Mouse (Mus musculus): ENCODE data around the gene Vwa7.
"Not testable (repeated sequence)": the region's sequence is repeated elsewhere in the genome, so short reads cannot be mapped to it uniquely, and the experiment has no call there.

The Vwa7 gene

DNA sequence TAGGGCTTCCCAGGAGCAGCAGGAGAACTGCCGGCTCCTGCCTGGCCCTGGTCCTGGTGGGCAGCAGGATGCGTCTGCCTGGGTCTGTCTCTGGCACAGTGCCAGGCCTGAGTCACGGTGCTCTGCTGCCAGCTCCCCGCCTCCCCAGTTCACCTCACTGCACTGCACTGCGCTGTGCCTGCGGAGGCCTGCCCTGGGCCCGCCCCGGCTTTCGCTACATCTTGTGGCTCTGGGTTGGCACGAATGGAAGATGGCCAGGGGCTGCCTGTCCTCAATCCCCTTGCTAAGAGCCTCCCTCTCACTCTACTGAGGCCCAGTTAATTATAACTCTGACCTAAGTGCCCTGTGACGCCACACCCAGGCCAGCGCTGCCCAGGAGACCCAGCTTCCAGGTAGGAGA, at the start of gene Vwa7:
TSS of gene Vwa7 (plus strand) at position 204 of the 400 bp plus-strand sequence.
- DNase-seq: no peak

DNA sequence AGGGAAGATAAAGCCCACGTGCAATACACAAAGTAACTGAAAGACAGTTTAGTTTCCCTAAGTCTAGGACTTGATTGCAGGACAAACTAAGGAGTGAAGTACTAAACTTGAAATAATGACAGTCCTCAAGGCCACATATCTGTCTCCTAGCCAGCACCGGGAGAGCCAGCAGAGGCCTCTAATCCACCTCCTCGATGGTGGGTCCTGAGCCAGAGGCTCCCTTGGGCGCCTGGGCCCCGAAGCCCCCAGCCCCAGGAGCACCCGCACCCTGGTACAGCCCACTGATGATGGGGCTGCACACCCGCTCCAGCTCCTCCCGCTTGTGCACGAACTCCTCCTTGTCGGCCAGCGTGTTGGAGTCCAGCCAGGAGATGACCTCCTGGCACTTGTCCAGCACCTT, 46.6 kb upstream of the Vwa7 start, which contains the start of gene Gm20481:
TSS of gene Gm20481 (plus strand) at position 91 of the 400 bp plus-strand sequence.
- DNase-seq: not testable (repeated sequence)

DNA sequence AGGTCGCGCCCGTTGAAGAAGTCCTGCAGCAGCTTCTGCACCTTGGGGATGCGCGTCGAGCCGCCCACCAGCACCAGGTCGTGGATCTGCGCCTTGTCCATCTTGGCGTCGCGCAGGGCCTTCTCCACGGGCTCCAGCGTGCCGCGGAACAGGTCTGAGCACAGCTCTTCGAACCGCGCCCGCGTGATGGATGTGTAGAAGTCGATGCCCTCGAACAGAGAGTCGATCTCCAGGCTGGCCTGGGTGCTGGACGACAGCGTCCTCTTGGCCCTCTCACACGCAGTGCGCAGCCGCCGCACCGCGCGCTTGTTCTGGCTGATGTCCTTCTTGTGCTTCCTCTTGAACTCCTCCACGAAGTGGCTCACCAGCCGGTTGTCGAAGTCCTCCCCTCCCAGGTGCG, 45.5 kb upstream of the Vwa7 start:
- not testable (repeated sequence) for DNase-seq

DNA sequence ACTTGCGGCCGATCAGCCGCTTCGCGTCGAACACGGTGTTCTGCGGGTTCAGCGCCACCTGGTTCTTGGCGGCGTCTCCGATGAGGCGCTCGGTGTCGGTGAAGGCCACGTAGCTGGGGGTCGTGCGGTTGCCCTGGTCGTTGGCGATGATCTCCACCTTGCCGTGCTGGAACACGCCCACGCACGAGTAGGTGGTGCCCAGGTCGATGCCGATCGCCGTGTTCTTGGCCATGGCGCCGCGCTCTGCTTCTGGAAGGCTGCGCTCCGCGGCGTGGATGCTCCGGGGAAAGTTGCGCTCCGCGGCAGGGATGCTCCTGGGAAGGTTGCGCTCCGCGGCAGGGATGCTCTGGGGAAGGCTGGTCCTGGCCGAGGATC, 44.7 kb upstream of the Vwa7 start:
- DNase-seq: not testable (repeated sequence)

DNA sequence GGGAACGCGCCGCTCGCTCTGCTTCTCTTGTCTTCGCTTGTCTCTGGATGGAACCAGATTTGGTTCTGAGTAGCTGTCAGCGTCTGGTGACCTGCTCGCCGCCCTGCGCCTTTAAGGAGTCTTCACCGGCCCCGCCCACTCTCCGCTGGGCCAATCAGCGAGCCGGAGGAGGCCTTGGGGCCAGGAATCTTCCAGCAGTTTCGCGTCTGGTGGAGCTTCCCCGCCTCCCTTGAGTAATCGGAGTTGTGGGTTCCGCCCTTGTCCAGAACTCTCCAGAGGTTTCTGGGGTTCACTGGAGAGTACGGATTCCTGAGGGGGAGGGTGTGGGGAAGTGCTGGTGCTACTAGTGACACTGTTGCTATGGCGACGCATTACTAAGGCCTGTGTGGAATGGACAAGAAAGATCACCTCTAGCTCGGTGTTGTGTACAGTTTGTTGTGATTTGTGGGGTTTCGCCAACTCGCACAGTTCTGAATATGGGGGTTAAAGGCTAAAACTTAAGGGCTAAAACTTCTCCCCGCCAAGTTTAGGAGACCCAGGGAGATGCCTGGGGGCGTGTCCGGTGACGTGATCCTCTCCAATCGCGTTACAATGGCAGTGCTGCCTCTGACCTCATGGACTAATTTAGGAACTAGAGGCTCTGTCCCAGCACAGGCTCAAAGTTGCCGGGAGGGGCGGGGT, 44.2 kb upstream of the Vwa7 start, which contains the start of the genes Hspa1a and Hspa1l:
TSS of gene Hspa1a (minus strand) at position 88 of the 681 bp plus-strand sequence.
TSS of gene Hspa1l (plus strand) at position 635 of the 681 bp plus-strand sequence.
- DNase-seq: peak; percentile 80

DNA sequence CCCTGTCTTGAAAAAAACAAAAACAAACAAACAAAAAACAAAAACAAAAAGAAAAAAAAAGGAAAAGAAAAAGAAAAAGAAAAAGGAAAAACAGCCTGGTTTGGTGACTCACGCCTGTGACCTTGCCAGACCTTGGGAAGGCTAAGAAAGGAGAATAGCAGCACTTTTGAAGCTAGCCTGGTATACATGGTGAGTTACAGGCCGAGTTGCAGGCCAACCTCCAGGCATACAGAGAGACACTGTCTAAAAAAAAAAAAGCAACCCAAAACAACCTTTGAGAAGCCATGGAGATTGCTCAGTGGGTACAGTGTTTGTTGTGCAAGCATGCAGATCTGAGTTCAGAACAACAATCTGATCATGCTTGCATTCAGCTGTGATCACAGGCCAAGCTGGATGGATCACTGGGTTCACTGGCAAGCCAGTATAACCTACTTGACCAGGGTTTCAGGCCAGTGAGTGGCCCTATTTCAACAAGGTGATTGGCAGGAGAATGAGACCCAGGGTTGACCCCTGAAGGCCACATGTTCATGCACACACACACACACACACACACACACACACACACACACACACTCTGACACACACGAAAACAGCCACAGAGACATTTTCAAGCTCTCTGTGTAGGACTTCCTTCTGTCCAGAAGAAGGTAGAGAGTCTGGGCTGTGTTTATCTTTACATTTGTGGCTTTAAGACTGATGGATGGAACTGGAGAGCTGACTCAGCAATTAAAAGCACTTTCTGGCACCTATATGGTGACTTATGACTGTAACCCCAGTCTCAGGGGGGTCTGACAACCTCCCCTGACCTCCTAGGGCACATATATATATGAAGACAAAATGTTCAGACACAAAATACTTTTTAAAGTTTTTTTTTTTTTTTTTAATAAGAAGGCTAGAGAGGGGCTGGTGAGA, 40.5 kb upstream of the Vwa7 start:
- no peak for DNase-seq

DNA sequence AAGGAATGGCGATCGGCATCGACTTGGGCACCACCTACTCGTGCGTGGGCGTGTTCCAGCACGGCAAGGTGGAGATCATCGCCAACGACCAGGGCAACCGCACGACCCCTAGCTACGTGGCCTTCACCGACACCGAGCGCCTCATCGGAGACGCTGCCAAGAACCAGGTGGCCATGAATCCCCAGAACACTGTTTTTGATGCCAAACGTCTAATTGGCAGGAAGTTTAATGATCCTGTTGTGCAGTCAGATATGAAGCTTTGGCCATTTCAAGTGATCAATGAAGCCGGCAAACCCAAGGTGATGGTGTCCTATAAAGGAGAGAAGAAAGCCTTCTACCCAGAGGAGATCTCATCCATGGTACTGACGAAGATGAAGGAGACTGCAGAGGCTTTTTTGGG, 39.4 kb upstream of the Vwa7 start:
- DNase-seq: no peak

DNA sequence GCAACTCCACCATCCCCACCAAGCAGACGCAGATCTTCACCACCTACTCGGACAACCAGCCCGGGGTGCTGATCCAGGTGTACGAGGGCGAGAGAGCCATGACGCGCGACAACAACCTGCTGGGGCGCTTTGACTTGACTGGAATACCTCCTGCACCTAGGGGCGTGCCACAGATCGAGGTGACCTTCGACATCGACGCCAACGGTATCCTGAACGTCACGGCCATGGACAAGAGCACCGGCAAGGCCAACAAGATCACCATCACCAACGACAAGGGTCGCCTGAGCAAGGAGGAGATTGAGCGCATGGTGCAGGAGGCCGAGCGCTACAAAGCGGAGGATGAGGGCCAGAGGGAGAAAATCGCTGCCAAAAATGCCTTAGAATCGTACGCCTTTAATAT, 38.1 kb upstream of the Vwa7 start:
- DNase-seq: no peak

DNA sequence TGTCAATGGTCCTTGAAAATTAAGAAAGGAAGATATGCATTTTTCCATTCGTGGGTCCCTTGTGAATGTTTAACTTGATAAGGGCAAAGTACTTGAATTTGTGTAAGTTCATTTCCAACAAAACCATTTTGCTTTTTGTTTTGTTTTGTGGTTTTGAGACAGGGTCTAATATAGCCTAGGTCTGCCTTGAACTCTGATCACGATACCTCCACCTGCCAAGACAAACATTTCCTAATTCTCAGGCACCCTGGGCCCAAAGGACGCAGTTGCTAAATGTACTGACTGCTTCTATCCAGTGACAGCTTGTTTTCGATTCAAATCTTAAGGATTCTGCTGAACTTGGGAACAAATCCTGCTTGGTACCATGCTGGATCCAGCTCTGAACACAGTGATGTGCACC, 36.7 kb upstream of the Vwa7 start:
- DNase-seq: no peak

DNA sequence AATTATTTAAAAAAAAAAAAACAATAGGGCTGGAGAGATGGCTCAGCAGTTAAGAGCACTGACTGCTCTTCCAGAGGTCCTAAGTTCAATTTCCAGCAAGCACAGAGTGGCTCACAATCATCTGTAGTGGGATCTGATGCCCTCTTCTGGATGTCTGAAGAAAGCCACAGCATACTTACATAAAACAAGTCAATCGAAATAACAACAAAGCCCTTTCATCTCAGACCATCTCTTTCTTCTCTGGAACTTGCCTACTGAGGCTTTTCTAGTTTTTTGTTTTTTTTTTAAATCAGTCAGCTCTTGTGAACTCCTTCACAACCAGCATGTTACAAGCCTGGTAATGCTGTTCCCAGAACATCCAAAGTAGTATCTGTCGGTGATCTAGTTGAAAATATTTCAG, 35.7 kb upstream of the Vwa7 start:
- DNase-seq: no peak

DNA sequence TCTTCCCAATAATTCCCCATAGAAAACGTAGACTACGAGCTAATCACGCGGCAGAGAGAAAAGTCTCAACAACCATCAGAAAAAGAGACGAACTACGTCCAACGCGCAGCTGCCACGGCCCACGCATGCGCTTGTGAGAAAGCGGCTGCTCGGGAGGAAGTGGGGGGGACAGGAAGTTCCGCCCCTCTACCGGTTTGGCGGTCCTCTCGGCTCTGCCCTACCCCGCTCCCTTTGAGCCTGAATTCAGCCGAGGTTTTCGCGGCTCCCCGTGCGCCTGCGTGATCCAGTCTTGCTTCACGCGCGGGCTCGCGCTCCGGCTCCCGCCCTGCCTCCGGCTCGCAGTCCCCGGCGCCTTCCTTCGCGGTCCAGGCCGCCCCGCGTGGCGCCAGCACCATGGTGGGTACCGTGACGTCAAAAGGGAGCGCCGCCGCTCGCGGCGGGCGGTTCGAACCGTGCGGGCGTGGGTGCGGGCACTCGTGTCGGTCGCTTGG, 34.6 kb upstream of the Vwa7 start, which contains the start of gene Lsm2:
TSS of gene Lsm2 (plus strand) at position 173 of the 491 bp plus-strand sequence.
- DNase-seq: peak; percentile 96

DNA sequence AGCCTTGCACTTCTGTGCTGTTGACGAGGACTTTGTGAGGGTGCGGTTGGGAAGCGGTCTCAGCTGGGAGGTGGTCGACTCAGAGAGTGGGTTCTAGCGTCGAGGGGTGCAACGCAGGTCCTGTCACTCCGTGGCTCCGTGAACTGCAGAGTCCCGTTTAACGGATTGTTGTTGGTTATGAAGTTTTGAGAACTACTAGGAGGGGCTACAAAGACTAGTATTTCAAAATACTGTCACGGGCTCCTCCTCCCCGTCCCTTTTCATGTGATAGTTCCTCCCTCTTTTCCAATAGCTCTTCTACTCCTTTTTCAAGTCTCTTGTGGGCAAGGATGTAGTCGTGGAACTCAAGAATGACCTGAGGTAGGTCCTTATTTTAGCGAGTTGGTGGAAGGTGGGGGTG, 34.1 kb upstream of the Vwa7 start:
- no peak for DNase-seq

DNA sequence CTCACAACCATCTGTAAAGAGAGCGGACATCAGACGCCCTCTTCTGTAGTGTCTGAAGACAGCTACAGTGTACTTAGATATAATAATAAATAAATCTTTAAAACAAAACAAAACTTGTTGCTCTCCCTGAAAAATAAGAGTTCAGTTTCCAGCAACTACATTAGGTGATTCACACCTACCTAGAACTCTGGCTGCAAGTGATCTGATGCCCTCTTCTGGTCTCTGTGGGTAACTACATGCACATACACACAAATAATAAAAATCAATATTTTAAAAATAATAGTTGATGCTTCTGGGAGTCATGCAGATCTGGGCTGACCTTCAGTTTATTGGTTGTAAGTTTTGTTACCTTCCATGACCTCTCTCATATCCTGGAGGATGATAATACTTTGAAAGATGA, 32.2 kb upstream of the Vwa7 start:
- DNase-seq: no peak

DNA sequence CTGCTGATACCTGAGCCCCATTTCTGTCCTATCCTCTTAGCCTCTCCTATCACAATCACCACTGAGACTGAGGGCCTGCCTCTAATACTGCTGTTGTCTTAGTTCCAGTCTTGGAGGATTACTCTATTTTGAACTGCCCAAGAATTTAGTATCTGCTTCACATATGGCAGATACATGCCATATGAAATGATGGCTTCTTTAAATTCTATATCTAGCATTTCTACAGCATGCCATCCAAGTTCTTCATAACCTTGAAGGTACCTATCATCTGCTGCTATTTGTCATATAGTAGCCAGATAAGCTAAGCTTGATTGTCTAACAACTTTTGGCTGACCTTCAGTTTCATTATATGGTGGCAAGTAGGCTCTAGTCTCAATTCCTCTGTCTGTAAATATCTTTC, 21.6 kb upstream of the Vwa7 start:
- DNase-seq: no peak

DNA sequence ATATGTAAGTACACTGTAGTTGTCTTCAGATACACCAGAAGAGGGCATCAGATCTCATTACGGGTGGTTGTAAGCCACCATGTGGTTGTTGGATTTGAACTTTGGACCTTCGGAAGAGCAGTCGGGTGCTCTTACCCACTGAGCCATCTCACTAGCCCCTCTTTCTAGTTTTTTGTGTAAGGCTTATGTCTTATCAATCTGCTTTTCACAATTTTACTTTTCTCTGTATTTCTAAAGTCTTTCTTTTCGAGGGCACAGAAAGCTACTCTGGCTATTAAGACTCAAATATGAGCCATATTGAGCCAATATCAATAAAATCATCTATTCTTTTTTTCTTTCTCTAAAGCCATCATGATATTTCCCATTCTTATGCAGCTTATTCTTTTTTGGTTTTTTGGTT, 21.2 kb upstream of the Vwa7 start:
- not testable (repeated sequence) for DNase-seq

DNA sequence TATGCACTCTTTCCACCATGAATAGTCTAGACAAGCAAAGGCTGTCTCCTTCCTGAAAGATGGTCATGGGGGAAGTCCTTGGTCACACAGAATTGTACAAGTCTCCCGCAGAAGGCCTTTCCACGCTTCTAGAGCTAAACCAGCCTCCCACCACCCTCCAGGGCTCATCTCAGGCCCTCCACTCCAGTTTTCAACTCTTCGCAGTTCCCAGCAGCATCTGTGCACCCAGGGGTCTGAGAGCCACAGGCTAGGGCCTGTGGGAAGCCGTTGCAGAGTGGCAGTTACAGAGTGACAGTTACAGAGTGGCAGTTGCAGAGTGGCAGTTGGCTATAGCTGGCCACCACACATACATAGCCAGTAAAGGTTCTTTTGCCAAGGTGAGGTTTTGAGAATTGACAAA, 20.5 kb upstream of the Vwa7 start:
- DNase-seq: not testable (repeated sequence)

DNA sequence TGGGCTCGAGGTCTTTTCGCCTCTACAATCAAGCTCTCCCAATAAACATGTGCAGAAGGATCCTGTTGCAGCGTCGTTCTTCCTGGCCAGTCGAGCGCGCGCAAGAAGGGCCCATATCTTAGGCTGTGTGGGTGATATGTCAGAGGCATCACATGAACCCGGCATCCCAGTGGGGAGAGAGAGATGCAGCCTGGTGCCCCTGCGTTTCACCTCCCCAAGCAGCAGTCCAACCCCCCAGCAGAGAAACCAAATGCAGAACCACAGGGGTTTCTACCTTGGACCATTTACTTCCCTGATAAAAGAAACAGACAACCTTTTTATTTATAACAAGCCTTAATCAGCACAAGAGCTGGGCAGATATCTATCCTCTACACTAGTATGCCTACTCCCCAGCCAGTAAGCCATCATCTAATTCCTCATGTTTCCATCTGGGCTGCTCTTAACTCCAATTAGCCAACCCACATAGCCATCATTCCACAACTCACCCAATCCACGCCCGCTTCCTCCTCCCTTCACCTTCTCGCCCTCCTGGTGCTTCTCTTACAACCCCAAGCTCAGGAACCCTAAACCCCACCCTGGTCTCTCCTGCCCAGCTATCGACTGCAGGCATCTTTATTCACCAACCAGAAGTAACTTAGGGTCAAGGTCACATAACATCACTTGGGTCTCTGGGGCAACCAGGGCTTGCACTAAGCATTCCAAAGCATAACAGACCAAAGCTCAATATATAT, 19.8 kb upstream of the Vwa7 start:
- DNase-seq: no peak

DNA sequence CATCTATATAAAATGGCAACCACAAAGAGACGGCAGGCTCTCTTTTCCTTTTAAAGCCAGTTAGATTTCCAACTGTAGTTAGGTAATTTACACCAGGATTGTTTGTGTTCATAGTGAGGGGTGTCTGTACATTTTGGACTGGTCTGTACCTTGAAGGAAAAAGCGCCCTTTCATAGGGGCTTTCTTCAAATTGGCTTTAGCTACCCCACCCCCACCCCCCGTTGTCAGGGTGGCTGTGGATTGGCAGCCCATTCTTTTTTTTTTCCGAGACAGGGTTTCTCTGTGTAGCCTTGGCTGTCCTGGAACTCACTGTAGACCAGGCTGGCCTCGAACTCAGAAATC, 19.3 kb upstream of the Vwa7 start:
- DNase-seq: no peak

DNA sequence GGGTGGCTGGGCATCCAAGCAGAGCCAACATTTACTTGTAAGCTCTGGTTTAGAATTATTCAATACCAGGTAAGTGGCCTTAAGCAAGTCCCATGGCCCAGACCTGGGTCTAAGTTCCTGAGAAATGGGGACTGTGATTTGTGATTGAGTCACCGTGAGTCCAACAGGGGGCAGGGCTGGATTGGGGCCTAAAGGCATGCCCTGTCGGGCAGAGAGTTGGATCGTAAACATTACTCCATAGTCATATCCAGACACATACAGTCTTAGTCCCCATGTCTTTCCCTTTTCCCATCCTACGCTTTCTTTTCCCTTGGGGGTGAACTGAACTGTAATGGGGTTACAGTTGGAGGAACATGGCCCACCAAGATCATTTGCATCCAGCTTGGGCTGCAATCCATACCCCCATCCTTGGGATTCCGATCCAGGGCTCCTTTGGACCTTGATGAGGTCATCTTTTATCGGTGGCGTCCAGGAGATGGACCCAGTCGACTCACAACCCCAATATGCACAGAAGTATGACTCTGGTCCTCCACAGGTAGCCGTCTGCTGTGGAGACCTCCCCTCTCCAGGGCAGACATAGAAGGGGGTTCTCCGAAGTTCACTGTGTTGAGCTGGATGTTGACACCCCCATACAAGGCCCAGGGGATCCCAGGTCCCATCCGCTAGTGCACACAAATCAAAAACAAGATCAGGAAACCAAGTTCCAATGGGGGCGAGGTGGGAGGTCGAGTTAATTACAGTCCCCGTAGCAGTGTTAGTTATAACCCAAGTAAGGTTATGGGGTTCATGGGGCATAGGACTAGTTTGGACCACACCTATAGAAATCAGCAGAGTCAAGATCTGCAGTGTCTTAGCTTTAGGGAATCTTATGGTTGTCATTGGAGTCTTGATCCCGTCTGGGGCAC, 17.6 kb upstream of the Vwa7 start:
- no peak for DNase-seq

DNA sequence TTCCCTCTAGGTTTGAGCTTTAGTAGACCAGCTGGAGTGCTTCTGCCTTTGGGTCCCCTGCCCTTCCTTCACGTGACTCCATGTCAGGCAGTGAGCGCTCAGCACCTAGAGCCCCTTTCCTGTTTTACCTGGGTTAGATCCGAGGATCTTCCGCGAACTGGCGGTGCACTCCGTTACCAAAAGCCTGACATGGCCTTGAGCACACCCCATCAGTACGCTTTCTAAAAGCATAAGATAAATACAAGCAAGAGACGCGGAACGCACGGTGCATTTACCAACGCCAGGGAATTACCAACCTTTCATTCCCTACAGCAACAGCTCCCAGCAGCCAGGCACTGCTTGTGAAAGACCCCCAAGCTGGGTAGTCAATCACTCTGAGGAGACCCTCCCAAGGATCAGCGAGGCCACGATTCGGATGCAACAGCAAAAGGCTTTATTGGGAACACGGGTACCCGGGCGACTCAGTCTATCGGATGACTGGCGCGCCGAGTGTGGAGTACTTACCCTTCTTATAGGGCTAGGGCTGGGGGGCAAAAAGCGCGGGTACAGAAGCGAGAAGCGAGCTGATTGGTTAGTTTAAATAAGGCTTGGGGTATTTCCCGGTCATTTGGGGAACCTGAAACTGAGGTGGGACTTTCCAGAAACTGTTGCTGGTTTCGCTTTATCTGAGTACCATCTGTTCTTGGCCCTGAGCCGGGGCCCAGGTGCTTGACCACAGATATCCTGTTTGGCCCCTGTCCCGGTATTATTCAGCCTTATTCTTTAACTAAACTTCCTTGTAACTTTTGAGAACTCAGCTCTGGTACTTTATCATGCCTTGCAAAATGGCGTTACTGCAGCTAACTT, 16.3 kb upstream of the Vwa7 start:
- not testable (repeated sequence) for DNase-seq

All from right cerebral cortex, postnatal 25 days (tissue).